Mouse (Mus musculus): ENCODE results near the gene Plpp2. TPM values are rescaled to one million over a fixed set of nuclear protein-coding genes. Genes with fewer than 3 reads are reported as not detected.

The Plpp2 gene
- polyA plus RNA-seq, 1 experiment from 2014 or later = 16.9 TPM

DNA sequence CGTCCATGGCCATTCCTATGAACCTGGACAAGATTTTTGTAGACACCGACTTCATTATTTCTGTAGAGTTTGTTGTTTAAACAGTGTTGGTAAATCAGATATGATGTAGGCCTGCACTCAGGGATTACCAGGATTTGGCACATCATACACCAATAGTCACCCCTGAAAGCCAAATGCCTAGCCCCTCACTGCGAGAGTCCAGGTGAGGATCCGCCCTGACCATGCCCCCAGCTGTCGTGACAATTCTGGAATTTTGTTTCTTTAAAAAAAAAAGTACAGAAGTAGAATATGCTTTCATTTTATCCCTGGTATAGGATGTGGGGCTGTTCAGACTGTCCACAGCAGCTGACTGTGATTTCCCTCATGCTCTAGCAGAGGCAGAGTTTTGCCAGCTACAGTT is 36.3 kb upstream of the Plpp2 start:
- no peaks in the 10 kb centered on the region for H3K36me3 ChIP-seq (replicated peaks)
- no peak for ATAC-seq (replicated peaks)
- no peaks in the 10 kb centered on the region for H3K4me1 ChIP-seq
- H3K27me3 ChIP-seq (replicated peaks) = no peaks in the 10 kb centered on the region
- no peak overlapping the region for H3K4me2 ChIP-seq
- H3K9me3 ChIP-seq = peaks cover 1% of the 10 kb centered on the region; the same call in 1 of the 2 replicates
- H3K4me3 ChIP-seq = no peak overlapping the region
- WGBS = 92% methylated on average over 5 of the region's 5 CpGs
- H3K9ac ChIP-seq = no peak overlapping the region
- no peak overlapping the region for H3K27ac ChIP-seq

DNA sequence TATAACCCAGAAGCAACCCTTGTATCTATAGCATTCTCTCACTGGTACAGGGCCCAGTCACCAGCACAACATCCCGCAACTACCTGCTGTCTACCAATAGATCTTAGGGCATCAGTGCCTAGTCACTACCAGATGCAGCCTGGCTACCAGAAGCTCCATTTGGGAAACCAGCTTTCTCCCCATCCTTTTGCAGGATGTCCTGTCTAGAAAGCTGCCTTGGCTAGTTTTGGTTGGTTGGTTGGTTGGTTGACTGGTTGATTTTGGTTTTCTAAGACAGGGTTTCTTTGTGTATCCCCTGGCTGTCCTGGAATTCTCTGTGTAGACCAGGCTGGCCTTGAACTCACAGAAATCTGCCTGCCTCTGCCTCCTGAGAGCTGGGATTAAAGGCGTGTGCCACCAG is 26.1 kb upstream of the Plpp2 start:
- no peaks in the 10 kb centered on the region for H3K27me3 ChIP-seq (replicated peaks)
- H3K4me2 ChIP-seq = no peak overlapping the region
- no peak overlapping the region for H3K27ac ChIP-seq
- 88% methylated on average over 2 of the region's 2 CpGs for WGBS
- no peak overlapping the region for H3K4me3 ChIP-seq
- H3K9me3 ChIP-seq = peaks cover 5% of the 10 kb centered on the region; the same call in 1 of the 2 replicates
- H3K4me1 ChIP-seq = peaks cover 7% of the 10 kb centered on the region
- no peak for ATAC-seq (replicated peaks)
- no peaks in the 10 kb centered on the region for H3K36me3 ChIP-seq (replicated peaks)
- H3K9ac ChIP-seq = no peak overlapping the region

DNA sequence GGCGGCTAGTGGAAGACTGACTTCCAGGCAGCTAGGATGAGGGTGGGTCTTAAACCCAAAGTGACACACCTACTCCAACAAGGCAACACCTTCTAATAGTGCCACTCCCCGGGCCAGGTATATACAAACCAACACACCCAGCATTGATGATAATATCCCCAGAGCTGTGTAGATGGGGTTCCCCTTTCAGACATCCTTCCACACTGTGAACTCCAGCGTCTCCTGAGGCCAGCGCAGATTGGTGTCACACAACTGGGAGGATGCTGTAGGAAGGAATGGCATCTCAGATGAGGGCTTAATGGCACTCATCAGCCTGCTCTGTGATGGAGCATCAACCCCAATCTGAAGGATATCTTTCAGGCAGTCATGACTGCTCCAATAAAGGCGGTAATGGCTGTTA is 23.9 kb upstream of the Plpp2 start:
- WGBS = 97% methylated on average over 5 of the region's 5 CpGs
- no peak overlapping the region for H3K4me2 ChIP-seq
- no peaks in the 10 kb centered on the region for H3K27me3 ChIP-seq (replicated peaks)
- no peak overlapping the region for H3K27ac ChIP-seq
- no peak for ATAC-seq (replicated peaks)
- no peaks in the 10 kb centered on the region for H3K9me3 ChIP-seq
- no peaks in the 10 kb centered on the region for H3K36me3 ChIP-seq (replicated peaks)
- peaks cover 24% of the 10 kb centered on the region for H3K4me1 ChIP-seq
- no peak overlapping the region for H3K4me3 ChIP-seq
- no peak overlapping the region for H3K9ac ChIP-seq

DNA sequence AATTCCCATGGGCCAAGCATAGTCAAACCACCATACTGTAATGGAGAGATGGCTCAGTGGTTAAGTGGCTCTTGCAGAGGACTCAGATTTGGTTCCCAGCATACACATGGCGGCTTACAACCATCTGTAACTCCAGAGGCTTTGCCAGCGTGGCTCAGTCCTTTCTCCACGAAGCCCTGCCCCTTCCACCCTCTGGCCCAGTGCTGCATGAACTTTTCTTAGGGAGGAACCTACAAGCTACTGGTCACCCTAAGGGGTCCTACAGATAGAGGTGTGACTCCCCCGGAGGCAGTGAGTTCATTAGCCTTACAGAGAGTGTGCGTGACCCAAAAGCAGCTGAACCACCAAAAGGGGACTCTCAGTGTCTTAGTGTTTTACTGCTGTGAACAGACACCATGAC is 23.4 kb upstream of the Plpp2 start:
- no peak overlapping the region for H3K4me3 ChIP-seq
- no peak overlapping the region for H3K9ac ChIP-seq
- 94% methylated on average over 5 of the region's 5 CpGs for WGBS
- H3K9me3 ChIP-seq = no peaks in the 10 kb centered on the region
- H3K36me3 ChIP-seq (replicated peaks) = no peaks in the 10 kb centered on the region
- no peak for ATAC-seq (replicated peaks)
- peaks cover 25% of the 10 kb centered on the region for H3K4me1 ChIP-seq
- H3K27me3 ChIP-seq (replicated peaks) = no peaks in the 10 kb centered on the region
- H3K27ac ChIP-seq = no peak overlapping the region
- H3K4me2 ChIP-seq = no peak overlapping the region

DNA sequence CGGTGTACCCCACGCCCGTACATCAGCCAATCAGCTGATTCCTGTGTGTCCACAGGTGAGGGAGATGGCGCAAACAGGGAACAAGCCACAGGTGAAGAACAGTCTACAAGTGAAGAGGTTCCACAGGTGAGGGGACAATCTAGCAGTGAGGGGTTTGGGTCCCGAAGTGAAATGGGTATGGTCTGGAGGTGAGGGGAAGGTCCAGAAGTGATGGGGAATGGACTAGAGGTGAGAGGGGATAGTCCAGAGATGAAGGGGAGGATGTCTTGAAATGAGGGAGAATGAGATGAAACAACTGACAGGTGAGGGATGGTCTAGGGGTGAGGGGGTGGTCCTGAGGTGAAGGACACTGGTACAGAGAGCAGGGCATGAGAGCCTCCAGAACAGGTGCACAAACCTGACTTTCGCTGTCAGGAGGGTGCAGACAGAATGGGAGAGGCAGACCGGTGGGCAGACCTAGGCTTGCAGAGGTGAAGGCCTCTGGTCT is 21.7 kb upstream of the Plpp2 start:
- no peak for ATAC-seq (replicated peaks)
- Histone ChIP-seq H3K4me1 (peaks cover 25% of the 10 kb centered on the region), H3K9me3 (no peaks in the 10 kb centered on the region), H3K4me2 (peak overlapping the region; percentile 80), H3K4me3 (peak overlapping the region; percentile 88), H3K27me3 (replicated peaks) (no peaks in the 10 kb centered on the region), H3K27ac (peak overlapping the region; percentile 77; the same call in 1 of the 2 replicates), H3K9ac (peak overlapping the region; percentile 85), H3K36me3 (replicated peaks) (no peaks in the 10 kb centered on the region)
- 27% methylated on average over 7 of the region's 7 CpGs for WGBS

DNA sequence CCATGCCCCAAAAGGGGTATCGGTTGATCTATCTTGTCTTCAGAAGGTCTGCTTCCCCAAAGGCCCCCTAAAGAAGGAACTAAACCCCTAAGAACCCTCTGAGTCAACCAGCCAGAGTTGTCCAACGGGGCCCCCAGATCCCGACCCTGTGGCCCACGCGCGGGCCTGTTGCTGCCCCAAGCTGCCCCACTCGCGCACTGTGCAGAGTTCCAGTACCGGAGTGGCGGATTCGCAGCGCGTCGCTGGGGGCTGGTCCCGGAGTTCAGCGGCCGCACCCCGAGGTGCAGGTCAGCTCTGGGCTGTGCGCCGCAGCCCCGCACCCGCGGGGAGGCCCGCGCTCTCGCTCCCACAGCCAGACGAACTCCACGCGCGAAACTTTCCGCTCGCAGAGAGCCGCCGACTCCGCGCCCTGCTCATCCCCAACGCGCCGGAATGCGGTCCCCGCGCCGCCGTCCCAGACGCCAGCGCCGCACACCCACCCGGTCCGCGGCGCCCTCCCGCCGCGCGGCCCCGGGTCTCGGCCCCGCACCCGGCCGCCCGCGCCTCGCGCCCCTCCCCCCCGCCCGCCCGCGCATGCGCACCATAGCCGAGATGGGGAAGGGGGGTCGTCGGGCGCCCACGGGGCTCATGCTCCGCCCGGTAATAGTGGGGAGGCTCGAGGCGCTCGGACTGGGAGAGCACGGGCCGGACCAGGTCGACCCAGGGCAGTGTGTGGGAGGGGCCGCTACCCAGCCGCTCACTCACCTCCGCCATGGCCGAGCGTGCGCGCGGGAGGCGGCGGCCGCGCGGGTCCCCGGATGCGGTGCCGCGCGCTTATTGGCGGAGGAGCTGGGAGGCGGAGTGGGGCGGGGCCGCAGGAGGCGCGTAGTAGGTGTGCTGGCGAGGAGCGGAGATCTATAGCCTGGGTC is 21.0 kb upstream of the Plpp2 start, which contains the start of gene Mier2:
Gene Mier2 (minus strand): TSS at position 870 of the 908 bp plus-strand sequence.
- peak within 1 kb of the TSS; percentile 88 for H3K4me3 ChIP-seq
- peak within 1 kb of the TSS; percentile 85 for H3K9ac ChIP-seq
- peak within 1 kb of the TSS; percentile 77 for H3K27ac ChIP-seq
- no peaks in the 10 kb centered on the region for H3K9me3 ChIP-seq
- no peaks in the 10 kb centered on the region for H3K36me3 ChIP-seq (replicated peaks)
- peaks cover 25% of the 10 kb centered on the region for H3K4me1 ChIP-seq
- peak within 1 kb of the TSS; percentile 80 for H3K4me2 ChIP-seq
- 2% methylated on average over 98 of the region's 108 CpGs for WGBS
- peak; percentile 93 for ATAC-seq (replicated peaks)
- no peaks in the 10 kb centered on the region for H3K27me3 ChIP-seq (replicated peaks)

DNA sequence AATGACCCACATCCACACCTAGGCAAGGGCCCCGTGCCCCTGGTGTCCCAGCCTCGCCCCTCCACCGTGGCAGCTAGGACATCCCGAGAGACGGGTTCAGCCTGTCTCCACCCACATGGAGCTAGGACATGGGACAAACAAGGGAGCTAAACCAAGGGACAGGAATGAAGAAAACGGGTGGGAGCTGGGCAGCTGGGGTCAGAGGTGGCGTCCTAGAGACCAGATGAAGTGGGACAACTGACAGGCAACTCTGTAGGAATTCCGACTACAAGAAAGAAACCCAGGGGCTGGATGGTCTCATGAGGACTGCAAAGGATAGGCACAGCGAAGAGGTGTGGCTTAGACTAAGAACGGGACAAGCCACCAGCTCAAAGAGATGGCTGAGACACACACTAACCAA is 20.1 kb upstream of the Plpp2 start:
- Histone ChIP-seq H3K36me3 (replicated peaks) (peaks cover 3% of the 10 kb centered on the region; the same call in 1 of the 2 replicates), H3K4me1 (peaks cover 25% of the 10 kb centered on the region), H3K9me3 (no peaks in the 10 kb centered on the region), H3K27me3 (replicated peaks) (no peaks in the 10 kb centered on the region), H3K4me2 (peak overlapping the region; percentile 80), H3K4me3 (peak overlapping the region; percentile 88), H3K9ac (peak overlapping the region; percentile 33), H3K27ac (no peak overlapping the region)
- 36% methylated on average over 10 of the region's 10 CpGs for WGBS
- ATAC-seq (replicated peaks) = no peak

DNA sequence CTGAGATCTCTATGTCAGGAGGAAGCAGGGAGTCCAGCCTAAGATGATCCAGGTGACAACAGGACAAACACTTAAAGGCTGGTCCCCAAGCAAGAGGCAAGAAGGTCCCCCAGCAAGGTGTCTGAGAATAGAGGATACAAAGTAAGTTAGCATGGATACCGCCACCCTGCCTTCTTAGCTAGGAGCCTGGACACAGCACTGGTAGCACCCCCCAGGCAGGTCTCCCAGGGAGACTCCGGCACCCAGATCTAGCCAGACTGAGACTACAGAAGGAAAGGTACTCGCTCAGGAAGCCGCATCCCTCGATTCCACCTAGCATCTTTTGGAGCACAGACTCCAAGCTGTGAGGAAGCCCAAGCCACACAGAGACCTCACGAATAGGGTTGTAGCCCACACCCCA is 19.6 kb upstream of the Plpp2 start:
- peak overlapping the region; percentile 80 for H3K4me2 ChIP-seq
- H3K9ac ChIP-seq = no peak overlapping the region
- H3K27me3 ChIP-seq (replicated peaks) = no peaks in the 10 kb centered on the region
- no peak overlapping the region for H3K27ac ChIP-seq
- ATAC-seq (replicated peaks) = no peak
- H3K9me3 ChIP-seq = no peaks in the 10 kb centered on the region
- H3K36me3 ChIP-seq (replicated peaks) = peaks cover 3% of the 10 kb centered on the region; the same call in 1 of the 2 replicates
- peaks cover 25% of the 10 kb centered on the region for H3K4me1 ChIP-seq
- H3K4me3 ChIP-seq = no peak overlapping the region
- WGBS = 92% methylated on average over 6 of the region's 6 CpGs

DNA sequence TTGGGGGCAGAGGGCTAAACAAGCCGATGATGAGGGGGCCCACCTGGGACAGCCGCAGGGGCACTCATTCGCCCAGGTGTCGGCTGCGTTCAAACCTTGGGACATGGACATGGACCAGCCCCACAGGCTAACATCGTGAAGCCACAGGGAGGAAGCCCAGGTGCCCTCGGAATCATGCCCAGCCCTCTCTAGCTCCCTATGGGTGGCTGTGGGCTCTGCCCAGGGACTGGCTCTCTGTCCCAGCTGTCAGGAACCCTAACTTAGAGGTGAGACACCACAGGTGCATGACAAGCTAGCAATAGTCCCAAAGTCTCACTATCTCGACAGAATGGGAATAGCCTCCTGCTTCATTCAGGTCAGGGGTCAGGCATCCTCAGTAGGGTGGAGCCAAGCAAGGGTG is 18.9 kb upstream of the Plpp2 start:
- Histone ChIP-seq H3K36me3 (replicated peaks) (peaks cover 5% of the 10 kb centered on the region), H3K4me1 (peaks cover 25% of the 10 kb centered on the region), H3K4me3 (no peak overlapping the region), H3K27ac (no peak overlapping the region), H3K9me3 (no peaks in the 10 kb centered on the region), H3K4me2 (peak overlapping the region; percentile 80; the same call in 1 of the 2 replicates), H3K27me3 (replicated peaks) (no peaks in the 10 kb centered on the region), H3K9ac (no peak overlapping the region)
- 87% methylated on average over 8 of the region's 8 CpGs for WGBS
- ATAC-seq (replicated peaks) = no peak

DNA sequence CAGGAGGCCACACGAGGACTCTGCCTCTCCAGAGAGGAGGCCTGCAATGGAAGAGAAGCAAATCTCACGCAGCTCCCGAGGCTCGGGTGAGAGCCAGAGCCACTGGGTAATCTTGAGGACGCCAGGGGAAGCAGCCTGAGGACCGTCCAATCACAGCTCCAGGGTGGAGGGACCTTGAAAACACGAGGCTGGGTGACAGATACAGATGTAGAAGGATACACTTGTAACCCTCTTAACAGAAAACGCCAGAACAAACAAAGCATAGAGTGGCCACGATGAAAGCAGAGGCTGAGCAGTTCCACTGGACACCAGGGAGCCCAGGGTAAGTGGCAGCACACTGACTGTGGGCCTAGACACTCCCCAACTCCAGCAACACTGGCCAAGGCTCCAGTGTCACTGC is 16.8 kb upstream of the Plpp2 start:
- no peaks in the 10 kb centered on the region for H3K9me3 ChIP-seq
- ATAC-seq (replicated peaks) = no peak
- no peak overlapping the region for H3K4me2 ChIP-seq
- H3K27ac ChIP-seq = no peak overlapping the region
- WGBS = 89% methylated on average over 9 of the region's 9 CpGs
- H3K9ac ChIP-seq = no peak overlapping the region
- peaks cover 23% of the 10 kb centered on the region for H3K4me1 ChIP-seq
- peaks cover 13% of the 10 kb centered on the region for H3K36me3 ChIP-seq (replicated peaks)
- no peak overlapping the region for H3K4me3 ChIP-seq
- no peaks in the 10 kb centered on the region for H3K27me3 ChIP-seq (replicated peaks)

DNA sequence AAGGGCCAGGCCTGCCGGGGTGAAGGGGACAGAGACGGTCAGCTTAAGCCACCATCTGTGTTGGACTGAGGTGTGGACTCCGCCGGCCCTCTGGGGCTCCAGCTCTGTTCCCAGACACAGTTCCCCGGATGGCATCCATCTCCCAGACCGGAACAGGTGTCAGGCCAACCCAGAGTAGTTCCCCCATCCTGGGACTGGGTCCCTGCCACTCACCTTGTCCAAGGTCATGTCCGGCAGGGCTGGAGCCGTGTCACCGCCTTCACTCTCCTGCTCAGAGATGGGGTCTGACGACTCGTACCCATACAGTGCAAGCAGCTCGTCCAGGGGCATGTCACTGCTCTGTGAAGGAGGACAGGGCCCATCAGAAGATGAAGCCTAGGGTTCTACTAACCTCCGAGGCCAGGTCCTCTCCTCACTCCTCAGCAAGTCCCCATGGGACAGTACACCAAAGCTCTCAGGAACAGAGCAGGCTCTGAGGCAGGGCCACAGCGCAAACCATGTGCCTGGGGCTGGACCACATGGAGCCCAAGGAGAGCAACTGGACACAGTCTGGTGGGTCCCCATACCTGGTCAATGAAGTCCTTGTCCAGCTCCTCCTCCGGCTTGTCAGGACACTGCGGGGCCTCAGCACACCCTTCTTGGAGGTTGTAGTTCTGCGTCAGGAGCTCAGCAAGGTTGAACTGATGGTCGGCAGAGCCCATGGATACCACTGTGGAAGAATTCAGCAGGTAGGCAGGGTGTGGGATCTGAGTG is 15.6 kb upstream of the Plpp2 start:
- Histone ChIP-seq H3K9me3 (no peaks in the 10 kb centered on the region), H3K4me2 (no peak overlapping the region), H3K4me3 (no peak overlapping the region), H3K9ac (no peak overlapping the region), H3K4me1 (peaks cover 17% of the 10 kb centered on the region), H3K36me3 (replicated peaks) (peaks cover 24% of the 10 kb centered on the region), H3K27me3 (replicated peaks) (no peaks in the 10 kb centered on the region), H3K27ac (no peak overlapping the region)
- no peak for ATAC-seq (replicated peaks)
- 93% methylated on average over 18 of the region's 18 CpGs for WGBS

DNA sequence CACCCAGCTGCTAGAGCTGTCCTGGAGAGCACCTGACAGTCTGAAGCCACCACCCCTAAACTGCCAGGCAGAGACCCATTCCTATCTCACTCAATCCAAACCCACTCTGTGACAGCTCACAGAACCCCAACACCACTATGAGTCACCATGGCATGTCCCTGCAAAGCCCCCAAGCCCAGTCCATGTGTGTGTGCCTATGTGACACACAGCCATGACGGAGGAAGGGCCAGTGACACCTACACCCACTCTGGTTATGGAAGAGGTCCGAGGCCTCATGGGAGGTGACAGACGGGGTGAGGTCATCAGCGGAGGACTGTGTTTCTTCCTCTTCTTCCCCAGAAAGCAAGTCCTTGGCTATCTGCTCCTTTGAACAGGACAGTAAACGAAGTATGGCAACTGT is 14.9 kb upstream of the Plpp2 start:
- Histone ChIP-seq H3K9ac (no peak overlapping the region), H3K9me3 (no peaks in the 10 kb centered on the region), H3K4me3 (no peak overlapping the region), H3K4me2 (no peak overlapping the region), H3K4me1 (peaks cover 11% of the 10 kb centered on the region), H3K36me3 (replicated peaks) (peaks cover 26% of the 10 kb centered on the region), H3K27ac (no peak overlapping the region), H3K27me3 (replicated peaks) (no peaks in the 10 kb centered on the region)
- WGBS = 95% methylated on average over 5 of the region's 5 CpGs
- no peak for ATAC-seq (replicated peaks)

All from midbrain, embryonic 15.5 days (tissue).